Mouse (Mus musculus) heart, adult 8-10 months (tissue): ENCODE results near the gene Serpinf2. TPM values are rescaled to one million over a fixed set of nuclear protein-coding genes. Genes with fewer than 3 reads are reported as not detected.
"Not testable (repeated sequence)": the region's sequence is repeated elsewhere in the genome, so short reads cannot be mapped to it uniquely, and the experiment has no call there.

Experiments
- DNase-seq: peaks from one replicate; pipeline ENCODE4 v3.0.0; 2022; ENCODE audit warnings: low spot score
- total RNA-seq, 4 experiments: library from RNA; stranded (reverse); gene quantifications; 2 replicates each; pipeline ENCODE4 v1.2.4; 2022

Gene Serpinf2
- total RNA-seq, 4 experiments from 2014 or later = not detected

DNA sequence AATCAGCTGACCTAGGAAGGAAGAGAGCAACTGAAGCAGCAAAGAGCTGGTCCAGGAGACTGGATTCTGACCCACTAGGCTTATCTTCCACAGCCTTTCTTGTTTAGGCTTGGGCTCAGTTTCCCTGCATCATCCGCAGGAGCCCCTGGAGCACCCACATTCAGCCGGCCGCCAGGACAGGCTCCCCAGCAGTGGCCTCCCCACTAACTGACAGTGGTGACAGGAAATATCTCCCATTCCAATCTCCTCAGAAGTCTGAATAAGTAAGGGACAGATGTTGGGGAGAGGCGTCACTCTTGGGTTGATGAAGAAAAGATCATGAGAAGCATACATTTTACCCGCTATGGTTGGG lies 20.3 kb upstream of the Serpinf2 start:
- no peak for DNase-seq

DNA sequence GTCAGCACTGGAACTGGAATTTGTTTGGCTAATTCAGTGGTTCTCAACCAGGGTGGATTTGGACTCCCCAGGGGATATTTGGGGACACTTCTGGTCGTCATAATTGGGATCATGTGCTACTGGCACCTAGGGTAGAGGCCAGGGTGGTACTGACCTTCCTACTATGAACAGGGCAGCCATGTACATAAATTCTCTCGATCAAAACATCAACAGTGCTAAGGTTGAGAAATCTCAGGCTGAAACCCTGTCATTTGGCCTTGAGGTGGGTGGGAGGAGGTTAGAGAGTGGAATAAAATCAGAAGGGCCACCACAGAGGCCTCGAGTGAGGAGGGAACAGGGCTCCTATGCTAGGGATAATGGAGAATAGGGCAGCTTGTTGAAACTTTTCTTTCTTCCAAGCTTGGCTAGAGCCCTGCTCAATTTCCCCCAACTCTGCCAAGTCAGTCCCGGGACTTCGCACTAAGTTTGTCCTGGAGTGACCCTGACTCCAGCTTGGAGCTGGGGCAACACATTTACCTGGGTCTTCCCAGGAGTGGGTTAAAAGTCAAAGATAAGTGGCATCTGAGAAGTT lies 19.8 kb upstream of the Serpinf2 start:
- DNase-seq = peak; percentile 65

DNA sequence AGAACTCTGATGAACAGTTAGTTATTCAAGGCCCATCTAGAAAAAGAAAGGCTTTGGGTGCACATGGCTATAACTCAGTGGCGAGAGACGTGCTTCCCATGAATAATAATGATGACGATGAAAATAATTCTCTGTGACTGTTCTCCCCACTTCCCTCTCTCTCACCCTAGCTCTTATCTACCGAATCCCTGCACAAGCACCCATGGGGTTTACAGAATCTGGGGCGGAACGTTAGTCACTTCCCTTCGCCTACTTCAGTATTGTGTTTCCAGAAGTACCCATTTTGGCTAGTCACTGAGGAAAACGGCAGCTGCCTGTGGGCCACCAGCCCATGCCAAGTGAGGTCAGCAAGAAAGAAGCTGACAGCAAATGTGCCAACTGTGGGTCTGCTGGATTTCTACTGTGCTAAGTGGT lies 19.2 kb upstream of the Serpinf2 start:
- DNase-seq = peak; percentile 76

DNA sequence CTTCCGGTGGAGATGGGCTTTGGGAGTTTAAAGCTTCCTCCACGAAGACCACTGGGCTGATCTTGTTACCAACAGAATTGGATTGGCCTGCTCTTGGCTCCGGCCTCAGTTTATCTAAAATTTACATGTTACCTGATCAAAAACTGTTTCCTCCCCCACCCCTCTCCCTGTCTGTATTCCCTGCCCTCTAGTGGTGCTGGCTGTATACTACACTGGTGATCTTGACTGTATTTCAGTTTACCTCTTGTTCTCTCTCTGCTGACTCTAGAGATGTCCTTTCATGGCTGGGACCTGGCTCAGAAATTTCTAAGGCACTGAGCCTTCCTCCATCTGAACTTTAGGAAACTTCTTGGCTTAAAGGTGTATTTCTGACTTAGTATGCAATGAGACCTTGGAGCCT lies 18.8 kb upstream of the Serpinf2 start:
- DNase-seq = no peak

DNA sequence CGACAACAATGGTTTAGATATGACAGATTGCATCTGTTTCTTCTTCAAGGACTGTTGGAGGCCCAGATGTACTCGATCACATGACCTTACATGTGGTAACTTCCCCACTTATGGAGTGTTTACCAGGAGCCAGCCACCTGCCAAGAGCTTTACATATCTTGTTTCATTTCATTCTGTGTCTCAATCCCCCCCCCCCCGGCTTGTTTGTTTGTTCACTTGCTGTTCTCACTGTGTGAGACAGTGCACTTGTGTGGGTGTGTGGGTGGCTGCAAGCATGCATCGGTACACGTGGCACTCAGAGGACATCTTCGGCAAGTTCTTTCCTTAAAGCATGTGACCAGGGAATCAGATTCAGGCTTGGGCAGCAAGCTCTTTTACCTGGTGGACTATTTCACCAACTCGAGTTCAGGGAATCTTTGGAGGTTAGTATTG lies 17.1 kb upstream of the Serpinf2 start:
- DNase-seq = no peak

DNA sequence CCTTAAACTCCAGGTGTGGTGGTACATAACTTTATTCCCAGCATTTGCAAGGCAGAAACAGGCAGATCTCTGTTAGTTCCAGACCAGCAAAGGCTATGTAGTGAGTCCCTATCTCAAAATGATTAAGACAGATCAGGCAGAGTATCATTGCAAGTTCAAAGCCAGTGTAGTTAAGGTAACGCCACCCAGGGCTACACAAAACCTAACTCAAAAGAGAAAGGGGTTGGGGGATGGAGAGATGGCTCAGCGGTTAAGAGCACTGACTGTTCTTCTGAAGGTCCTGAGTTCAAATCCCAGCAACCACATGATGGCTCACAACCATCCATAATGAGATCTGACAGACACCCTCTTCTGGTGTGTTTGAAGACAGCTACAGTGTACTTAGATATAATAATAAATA lies 16.6 kb upstream of the Serpinf2 start:
- not testable (repeated sequence) for DNase-seq

DNA sequence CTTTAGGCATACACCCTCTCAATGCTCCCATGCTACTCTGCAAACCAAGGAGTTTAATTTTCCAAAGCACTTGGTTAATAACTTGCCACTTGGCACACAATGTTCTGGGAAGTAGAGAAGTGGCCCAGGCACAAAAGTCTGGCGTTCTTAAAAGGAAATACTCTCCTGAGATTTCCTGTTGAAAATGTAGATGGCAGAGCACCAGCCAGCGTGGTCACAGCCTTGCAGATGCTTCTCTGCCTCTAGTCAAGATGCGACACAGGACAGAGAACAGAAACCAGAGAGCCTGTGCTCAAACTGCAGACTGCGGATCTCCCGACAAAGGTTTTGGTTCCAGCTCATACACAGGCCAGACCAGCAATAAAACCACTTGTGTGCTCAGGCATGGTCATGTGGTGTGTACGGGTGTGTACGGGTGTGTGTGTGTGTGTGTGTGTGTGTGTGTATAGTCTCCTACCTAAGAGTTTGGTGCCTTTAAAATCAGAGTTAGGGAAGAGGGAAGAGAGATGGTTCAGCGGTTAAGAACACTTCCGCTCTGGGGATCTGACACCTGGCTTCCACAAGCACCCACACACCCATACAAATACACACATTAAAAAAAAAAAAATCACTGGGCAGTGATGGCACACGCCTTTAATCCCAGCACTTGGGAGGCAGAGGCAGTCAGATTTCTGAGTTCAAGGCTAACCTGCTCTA lies 15.8 kb upstream of the Serpinf2 start:
- DNase-seq = no peak

DNA sequence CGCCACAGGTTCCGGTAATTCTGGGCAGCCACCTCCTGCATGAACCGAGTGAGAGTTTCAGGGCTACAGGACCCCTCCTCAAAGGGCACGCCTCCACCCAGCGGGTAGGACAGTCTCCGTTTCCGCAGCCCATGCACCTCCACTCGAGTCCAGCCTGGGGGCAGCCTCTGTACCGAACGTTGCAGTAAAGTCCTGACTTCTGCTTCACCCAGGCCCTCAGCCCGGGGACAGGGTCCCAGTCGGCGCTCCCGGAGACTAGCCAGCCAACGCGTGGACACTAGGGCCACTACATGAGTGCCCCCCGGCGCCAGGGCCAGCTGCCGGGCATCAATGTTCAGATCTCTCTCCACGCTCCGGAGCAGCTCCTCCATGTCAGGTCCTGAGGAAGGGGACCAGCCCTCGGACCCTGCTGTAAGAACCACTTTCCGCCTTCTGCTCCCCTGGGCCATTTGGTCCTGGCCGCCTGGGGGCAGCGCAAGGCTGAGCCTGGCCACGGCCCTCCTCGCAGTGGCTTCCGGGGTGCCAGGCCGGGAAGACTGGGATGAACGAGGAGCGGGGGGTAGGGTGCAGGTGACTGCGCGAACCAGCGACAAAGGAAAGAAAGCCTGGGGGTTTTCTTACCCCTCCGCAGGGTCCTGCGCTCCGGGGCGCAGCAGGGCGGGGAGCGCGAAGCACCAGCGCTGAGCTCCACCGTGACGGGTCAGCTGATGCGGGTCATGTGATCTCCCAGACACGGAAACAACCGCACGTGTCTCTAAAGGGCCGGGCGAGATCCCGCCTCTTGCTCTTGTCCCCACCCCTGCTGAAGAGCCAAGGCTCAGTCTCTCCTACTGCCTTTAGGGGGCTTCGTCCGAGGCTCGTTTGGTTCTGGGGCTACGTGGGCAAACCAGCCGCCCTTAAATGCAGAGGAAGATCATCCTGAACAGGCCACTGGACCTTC lies 14.9 kb upstream of the Serpinf2 start, which contains the start of gene Wdr81:
Wdr81 (minus strand) TSS at position 727 of the 940 bp plus-strand sequence.
- peak; percentile 92 for DNase-seq

DNA sequence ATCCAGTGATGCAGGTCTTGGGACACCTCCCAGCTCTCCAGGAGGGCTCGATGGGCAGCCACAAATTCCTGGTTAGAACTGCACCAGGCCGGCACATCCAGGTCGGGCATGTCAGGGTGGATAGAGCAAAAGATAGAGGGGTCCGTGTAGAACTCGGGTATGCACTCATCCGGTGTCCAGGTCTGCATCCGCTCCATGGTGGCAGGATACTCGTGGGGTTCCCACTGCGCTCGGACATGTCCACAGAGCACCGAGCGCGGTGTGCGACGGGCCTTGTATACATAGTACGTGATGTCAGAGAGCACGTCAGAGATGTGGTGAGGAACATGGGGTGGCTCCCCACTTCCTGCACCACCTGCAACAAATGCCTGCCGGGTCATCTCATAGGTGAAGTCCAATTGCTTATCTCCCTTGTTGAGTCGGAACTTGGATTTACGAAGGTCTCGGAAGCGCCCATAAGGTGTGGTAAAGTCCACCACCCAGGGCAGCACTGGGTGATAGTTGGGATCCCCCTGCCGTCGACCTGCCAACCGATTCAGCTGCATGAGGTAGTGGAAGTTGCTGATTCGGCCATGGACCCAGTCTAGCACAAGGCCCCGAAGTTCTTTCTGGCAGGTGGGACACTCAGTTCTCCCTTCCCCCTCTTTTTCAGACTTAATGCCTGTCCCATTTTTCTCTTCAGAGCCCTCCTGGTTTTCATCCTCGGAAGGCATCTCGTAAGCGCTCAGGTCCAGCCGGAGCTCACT lies 13.6 kb upstream of the Serpinf2 start:
- no peak for DNase-seq

DNA sequence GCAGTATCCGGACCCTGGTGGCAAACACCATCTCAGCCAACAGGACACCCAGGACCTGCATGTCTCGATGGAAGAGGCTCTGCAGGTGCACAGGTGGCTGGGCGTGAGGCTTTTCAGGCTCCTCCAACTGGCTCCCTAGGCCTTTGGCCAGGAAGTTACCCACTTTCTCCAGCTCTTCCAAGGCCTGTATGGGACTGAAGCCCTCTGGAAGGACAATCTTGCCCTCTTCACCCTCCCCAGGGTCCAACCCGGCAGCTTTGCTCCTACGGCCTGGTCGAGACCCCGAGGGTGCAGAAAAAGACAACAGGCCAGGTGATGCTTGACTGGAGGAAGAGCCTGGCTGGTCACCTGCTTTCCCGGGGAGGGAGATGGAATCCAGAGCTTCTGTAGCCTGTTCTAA lies 12.7 kb upstream of the Serpinf2 start:
- DNase-seq = no peak

DNA sequence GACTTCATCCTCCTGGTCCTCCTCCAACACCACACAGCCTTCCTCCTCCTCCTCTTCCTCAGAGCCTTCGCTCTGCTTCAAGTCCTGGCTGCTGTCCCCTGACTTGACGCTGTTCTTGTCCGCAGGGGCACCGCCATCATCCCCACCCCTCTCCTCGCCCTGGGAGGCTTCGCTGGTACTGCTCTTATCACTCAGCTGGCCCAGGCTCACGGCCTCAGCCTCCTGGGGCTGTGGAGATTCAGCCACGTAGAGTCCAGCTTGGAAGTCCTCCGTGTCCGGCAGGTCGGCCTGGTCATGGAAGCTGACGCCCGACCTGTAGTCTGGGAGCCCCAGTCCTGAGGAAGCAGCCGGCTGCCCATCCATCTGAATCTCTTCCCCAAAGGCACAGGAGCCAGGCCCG lies 11.5 kb upstream of the Serpinf2 start:
- DNase-seq = no peak

DNA sequence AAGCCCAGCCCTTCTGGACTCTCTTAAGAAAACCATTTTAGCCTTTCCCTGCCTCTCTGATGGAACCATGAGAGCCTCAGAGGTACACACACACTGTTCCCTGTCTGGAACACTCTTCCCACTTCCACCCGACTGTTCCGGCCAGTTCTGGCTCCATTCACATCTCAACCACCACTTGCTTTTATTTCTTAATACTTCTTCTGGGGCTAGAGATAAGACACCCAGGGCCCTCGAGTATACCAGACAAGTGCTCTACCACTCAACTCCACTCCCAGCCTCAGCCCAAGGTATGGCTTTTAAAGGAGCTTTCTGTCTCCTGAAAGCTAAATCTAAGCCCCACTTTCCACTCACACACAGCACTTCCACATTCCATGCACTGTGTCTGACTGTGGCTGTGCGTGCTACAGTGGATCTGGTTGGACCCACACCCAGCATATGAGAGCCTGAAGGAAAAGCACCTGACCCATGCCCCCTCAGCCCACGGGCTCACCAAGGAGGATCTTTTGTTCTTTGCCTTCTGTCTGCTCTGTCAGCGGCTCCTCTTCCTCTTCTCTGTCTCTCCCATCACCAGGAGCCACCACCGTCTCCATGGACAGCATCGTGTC lies 11.0 kb upstream of the Serpinf2 start:
- DNase-seq = no peak

DNA sequence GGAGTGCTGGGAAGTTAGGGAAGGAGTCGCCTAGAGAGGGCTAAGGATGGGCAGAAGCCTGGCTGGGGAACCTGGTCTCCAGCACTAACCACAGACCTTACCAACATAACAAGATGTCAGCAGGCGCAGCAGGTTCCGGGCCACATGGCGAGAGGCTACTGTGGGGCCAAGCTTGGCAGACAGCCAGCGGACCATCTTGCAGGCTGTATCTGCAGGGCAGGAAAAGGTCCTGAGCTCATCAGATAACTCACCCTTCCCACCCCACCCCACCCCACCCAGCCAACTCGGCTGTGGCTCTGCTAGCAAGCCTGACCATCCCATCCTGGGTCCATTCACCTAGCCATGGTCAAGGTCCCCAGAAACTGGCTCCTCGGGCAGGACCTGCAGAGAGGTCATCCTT lies 10.3 kb upstream of the Serpinf2 start:
- DNase-seq = no peak

DNA sequence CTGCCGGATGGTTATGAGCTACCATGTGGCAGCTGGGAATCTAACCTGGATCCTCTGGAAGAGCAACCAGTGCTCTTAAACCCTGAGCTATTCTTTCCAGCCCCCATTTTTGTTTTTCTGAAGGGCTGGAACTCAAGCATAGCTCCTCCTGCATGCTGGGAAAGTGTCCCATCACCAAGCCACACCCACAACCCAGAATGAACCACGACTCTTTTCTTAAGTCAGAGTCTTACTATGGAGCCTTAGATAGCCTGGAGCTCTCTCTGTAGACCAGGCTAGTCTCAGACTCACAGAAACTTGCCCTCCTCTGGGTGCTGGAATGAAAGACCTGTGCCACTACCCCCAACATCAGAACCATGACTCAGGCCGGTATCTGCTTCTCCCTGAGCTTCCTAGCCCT lies 9.2 kb upstream of the Serpinf2 start:
- no peak for DNase-seq

DNA sequence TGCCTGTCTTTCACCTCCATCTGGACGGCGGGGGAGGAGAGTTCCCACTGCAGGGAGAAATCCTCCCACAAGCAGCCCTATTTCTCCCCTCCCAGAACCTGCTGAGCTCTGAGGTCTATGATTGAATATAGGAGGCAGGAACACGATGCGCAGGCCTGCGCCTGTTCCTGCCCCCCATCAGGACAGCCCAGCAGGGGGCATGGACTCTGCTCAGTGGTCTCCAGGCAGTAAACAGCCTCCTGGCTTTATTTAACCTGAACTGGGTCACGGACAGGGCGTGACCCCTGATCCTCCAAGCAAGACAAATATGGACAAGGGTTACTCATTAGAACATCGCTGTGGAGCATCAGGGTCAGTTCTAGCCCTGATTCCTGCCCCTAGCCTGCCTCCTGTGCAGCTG lies 4.3 kb upstream of the Serpinf2 start:
- DNase-seq = no peak

DNA sequence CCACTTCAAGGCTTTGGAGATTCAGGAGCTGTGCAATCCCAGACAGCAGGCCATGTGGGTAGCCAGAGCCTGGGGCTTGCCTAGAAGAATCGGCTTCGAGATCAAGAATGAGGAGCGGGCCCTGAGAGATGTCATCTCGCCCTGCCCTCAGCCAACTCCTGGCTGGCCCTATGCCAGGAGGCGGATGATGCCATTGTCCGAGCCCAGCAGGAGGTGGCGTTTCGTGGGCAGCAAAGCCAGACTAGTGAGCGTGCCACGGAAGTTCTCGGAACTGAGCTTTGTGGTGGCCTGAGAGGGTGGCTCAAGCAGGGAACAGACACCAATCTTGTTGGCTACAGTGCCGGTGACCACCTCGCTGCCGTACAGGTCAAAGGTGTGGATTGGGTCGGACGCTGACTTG lies 2.2 kb upstream of the Serpinf2 start:
- no peak for DNase-seq

DNA sequence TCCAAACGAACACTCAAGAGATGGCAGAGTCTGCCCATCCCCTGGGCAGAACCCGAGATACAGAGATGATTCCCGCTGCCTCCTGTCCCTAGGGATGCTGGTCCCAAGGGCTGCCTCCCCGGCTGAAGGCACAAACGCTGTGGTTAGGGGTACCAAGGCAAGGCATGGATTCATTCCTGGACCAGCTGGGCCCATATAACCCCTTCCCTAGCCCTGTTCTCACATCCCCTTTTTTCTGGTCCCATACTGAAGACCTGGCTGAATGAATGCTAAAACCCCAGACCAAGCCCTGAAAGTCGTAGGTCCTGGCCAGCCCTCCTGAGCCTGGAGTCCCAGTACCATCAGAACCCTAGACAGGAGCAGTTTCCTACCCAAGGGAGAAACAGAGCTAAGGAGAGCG lies 1.6 kb upstream of the Serpinf2 start:
- no peak for DNase-seq

DNA sequence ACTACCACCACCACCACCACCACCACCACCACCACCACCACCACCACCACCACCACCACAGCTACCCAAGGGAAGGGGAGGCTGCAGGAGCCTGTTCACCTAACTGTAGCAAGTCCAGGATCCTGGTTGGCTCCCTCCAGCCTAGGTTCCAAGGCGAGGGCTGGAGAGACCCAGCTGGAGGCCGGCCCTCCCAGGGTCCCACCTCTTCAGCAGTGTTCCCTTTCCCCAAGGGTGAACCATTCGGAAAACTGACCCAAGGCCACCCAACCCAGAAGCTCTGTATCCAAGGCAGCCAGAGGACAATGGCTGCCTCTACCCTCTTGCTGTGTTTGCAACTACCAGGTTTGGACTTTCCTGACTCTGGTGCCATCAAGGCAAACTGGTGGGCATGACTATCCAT lies 560 bp upstream of the Serpinf2 start:
- DNase-seq = no peak

DNA sequence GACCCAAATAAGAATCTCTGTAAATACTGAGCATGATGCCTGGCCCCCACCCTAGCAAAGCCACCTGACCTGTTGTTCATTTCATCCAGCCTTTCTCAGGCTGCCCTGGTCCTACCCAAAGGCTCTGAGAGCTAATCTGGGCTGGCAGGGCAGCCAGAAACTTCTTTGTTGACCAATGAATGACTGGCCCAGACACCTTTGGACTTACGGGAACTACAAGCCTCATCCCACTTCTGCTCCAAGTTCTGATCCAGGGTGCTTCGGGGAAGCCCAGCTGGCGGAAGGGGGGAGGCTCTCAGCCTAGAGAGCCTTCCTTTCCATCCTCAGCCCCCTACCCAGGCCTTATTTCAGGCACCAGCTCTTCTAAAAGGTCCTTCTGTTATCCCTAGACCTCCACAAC lies 587 bp downstream of the Serpinf2 start:
- no peak for DNase-seq

DNA sequence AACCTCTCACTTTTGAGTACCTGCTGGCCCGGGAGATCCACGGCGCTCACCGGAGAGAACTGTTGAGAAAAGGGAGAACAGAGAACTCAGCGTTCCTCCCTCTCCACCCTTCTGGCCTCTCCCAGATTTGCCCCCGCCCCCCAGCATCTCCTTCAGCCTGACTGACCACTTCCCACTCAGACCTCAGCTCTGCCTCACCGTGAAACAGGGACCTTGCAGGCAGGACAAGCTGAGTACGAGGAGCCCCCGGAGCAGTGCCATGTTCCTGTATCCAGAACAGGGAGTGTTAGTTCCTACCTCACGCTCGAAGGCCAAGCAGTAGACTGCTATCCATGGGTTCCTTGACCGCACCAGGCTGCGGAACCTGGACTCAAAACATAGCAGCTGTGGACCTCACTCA lies 1.2 kb downstream of the Serpinf2 start:
- DNase-seq = no peak

DNA sequence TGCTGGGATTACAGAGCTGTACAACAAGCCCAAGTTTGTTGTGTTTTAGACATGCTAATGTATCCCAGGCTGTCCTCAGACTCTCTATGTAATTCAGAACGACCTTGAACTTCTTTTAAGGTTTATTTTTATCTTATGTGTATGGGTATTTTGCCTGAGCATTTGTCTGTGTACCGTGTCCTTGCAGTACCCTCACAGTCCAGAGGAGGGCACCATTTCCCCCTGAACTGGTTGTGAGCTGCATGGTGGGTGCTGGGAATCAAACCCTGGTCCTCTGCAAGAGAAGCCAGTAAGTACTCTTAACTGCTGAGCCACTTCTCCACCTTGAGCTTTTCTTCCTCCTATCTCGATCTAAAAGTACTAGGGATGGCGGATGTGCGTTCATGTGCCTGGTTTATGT lies 5.3 kb downstream of the Serpinf2 start:
- DNase-seq = no peak

DNA sequence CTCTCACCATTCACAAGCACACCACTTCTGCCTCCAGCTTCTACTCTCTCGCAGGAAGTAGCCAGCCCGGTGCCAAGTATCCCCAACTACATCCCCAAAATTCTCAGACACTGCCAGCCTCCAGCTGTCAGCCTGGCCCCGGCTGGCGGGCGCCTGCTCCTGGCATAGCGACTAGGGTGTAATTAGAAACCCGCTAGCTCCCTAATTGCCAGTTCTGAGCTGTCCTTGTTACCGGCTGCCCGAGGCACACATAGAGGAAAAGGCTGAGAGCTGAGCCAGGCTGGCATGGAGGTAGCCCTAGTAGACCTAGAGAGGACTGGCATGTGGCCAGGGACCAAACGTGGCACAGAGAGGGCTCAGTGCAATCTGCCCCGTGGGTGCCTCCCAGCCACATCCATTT lies 8.1 kb downstream of the Serpinf2 start:
- no peak for DNase-seq
